Mouse (Mus musculus) C2C12 (cell line): ENCODE measurements around the gene Myd88.

Experiments
- CTCF ChIP-seq: IDR thresholded peaks from one replicate; pipeline ENCODE4 v1.5.1; 2011; ENCODE audit not compliant: control insufficient read depth, insufficient read depth, insufficient read length
- MYOG ChIP-seq: IDR thresholded peaks from one replicate; pipeline ENCODE4 v1.6.1; 2011; ENCODE audit not compliant: control insufficient read depth, insufficient read length; ENCODE audit errors: extremely low read depth

DNA sequence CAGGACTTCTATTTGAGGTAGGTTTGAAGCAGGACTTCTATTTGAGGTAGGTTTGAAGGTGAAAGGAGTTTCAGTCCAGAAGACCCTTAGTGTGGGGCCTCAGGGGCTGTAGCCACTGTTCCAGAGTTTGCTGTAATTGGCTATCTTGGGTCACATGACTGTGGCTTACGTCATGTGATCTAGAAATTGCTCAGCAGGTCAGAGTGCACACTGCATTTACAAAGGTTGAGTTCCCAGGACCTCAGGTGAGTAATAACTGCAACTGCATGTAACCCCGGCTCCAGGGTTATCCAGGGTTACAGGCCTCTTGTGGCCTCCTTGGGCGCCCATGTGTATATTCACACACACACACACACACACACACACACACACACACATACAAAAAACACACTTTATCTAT, 27.2 kb upstream of the Myd88 start:
- TF ChIP-seq CTCF = no peak
- no peak for TF ChIP-seq MYOG
